Comparison of ENCODE assay signal across 18 mouse cellular contexts in the genomic region with DNA sequence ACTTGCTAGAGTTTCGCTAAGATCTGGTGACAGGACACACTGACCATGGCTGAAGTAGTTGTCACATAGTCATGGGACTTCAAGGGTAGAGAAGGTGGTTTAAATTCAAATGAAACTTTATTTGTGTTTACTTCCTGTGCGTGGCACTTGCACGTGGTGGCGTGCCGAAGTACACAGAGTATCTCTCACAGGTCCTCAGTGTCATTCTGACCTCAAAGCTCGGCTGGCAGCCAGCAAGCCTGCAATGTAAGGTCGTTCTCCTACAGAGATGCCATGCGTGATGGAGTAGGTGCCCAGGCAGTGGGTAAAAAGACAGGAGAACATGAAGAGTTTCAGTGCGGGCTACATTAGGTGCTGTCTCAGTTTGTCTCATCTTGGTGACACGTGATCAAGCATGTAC. TPM values are rescaled to one million over a fixed set of nuclear protein-coding genes. Genes with fewer than 3 reads are reported as not detected.
DNase-seq lines count a peak whose midpoint lies in the region; ATAC-seq lines count a peak whose summit lies in the region.
"Had no signal": no experiment of that assay in that cellular context is flagged by ENCODE, and none has a peak within 500 bp of the region (broad histone marks: within the 10 kb centered on the region; RNA-seq: fewer than 3 reads in every experiment).

No protein-coding gene starts in this region.

- peaks cover 43% of the 10 kb centered on the region for H3K4me1 ChIP-seq in heart, embryonic 13.5 days
- H3K4me1 ChIP-seq in kidney, embryonic 15.5 days, result peaks cover 14% of the 10 kb centered on the region
- H3K4me1 ChIP-seq: limb, embryonic 15.5 days had no signal

- WGBS in heart, embryonic 13.5 days, result 65% methylated on average over 10 of the region's 10 CpGs
- WGBS in kidney, embryonic 15.5 days, result 89% methylated on average over 10 of the region's 10 CpGs

- no peak for DNase-seq in heart, adult 9 months (ENCODE audit: low spot score in 2 of 2)
- DNase-seq in kidney, adult 9 months, result peak; percentile 52
- DNase-seq in urinary bladder, postnatal 14 days (ENCODE audit: low spot score), result peak; percentile 35
- no peak for DNase-seq in urinary bladder, adult 2 months (ENCODE audit: low spot score)
- no peak for DNase-seq in thymus, postnatal 4 days
- DNase-seq: cerebellum, adult 18-20 months; cerebellum, postnatal 36 days; gastrocnemius, postnatal 14 days; layer of hippocampus, postnatal 36 days had no signal

- H3K27me3 ChIP-seq in heart, embryonic 13.5 days (replicated peaks), result no peaks in the 10 kb centered on the region
- no peaks in the 10 kb centered on the region for H3K27me3 ChIP-seq in kidney, embryonic 15.5 days
- H3K27me3 ChIP-seq: forebrain, embryonic 13.5 days; hindbrain, embryonic 12.5 days; limb, embryonic 15.5 days; midbrain, embryonic 13.5 days; Patski had no signal

- H3K9me3 ChIP-seq in heart, embryonic 13.5 days, result no peaks in the 10 kb centered on the region
- H3K9me3 ChIP-seq in kidney, embryonic 15.5 days (replicated peaks), result no peaks in the 10 kb centered on the region
- H3K9me3 ChIP-seq: hindbrain, embryonic 12.5 days; limb, embryonic 15.5 days; midbrain, embryonic 13.5 days had no signal

- ATAC-seq in heart, embryonic 13.5 days (ENCODE audit: extremely low read depth, insufficient number of reproducible peaks, low FRiP score, low TSS enrichment), result no peak
- ATAC-seq in kidney, embryonic 15.5 days (replicated peaks; ENCODE audit: low FRiP score), result no peak
- ATAC-seq: activated CD4-positive, CD25-positive, alpha-beta regulatory T cell, adult 4 months; forebrain, embryonic 13.5 days; midbrain, embryonic 13.5 days; Patski had no signal

- peaks cover 35% of the 10 kb centered on the region for H3K36me3 ChIP-seq in heart, embryonic 13.5 days
- H3K36me3 ChIP-seq in kidney, embryonic 15.5 days, result peaks cover 34% of the 10 kb centered on the region
- H3K36me3 ChIP-seq: hindbrain, embryonic 12.5 days; limb, embryonic 15.5 days; midbrain, embryonic 13.5 days had no signal

- H3K4me2 ChIP-seq in heart, embryonic 13.5 days, result peak overlapping the region; percentile 34; the same call in 1 of the 2 replicates
- H3K4me2 ChIP-seq in kidney, embryonic 15.5 days, result no peak overlapping the region
- H3K4me2 ChIP-seq: forebrain, embryonic 13.5 days; hindbrain, embryonic 12.5 days; limb, embryonic 15.5 days; midbrain, embryonic 13.5 days had no signal

- no peak overlapping the region for H3K4me3 ChIP-seq in heart, embryonic 13.5 days
- H3K4me3 ChIP-seq in kidney, embryonic 15.5 days (replicated peaks), result no peak overlapping the region
- H3K4me3 ChIP-seq: embryonic facial prominence, embryonic 10.5 days; forebrain, embryonic 13.5 days; hindbrain, embryonic 12.5 days; limb, embryonic 15.5 days; midbrain, embryonic 13.5 days had no signal

- no peak overlapping the region for H3K9ac ChIP-seq in heart, embryonic 13.5 days
- H3K9ac ChIP-seq in kidney, embryonic 15.5 days, result no peak overlapping the region
- H3K9ac ChIP-seq: forebrain, embryonic 13.5 days; hindbrain, embryonic 12.5 days; limb, embryonic 15.5 days; midbrain, embryonic 13.5 days had no signal

- no peak overlapping the region for H3K27ac ChIP-seq in heart, embryonic 13.5 days (replicated peaks)
- H3K27ac ChIP-seq in kidney, embryonic 15.5 days, result no peak overlapping the region
- H3K27ac ChIP-seq: embryonic facial prominence, embryonic 10.5 days; forebrain, embryonic 13.5 days; hindbrain, embryonic 12.5 days; limb, embryonic 15.5 days; midbrain, embryonic 13.5 days had no signal

RNA-seq across cellular contexts. Expression of a gene that starts 48.8 kb away (rescaled TPM):
- 9.9 and 10.3 TPM in 2 replicates for polyA plus RNA-seq in heart, embryonic 13.5 days (2015; fragmentation: Nextera tagmentation; extraction: Ambion mirVana)
- 16.5 and 17.5 TPM in 2 replicates for polyA plus RNA-seq in kidney, embryonic 15.5 days (2015; fragmentation: Nextera tagmentation; extraction: Ambion mirVana)
- polyA plus RNA-seq in urinary bladder, adult 2 months (2012; rRNA removed), result 60.2 and 68.4 TPM in 2 replicates
- polyA plus RNA-seq: activated CD4-positive, CD25-positive, alpha-beta regulatory T cell, adult 4 months had no signal

Comparison
In these comparisons a context has a peak if more than half of its experiments do, and no peak if none do; other contexts are left out.
1. DNase-seq: peak in kidney, adult 9 months (single experiment) and urinary bladder, postnatal 14 days (single experiment); none in heart, adult 9 months (0 of 2), urinary bladder, adult 2 months (single experiment) and thymus, postnatal 4 days (single experiment).